Mouse (Mus musculus) neural tube, embryonic 11.5 days (tissue): Measurements from ENCODE around the gene Ift74. TPM values are rescaled to one million over a fixed set of nuclear protein-coding genes. Genes with fewer than 3 reads are reported as not detected.

ENCODE experiments used
- microRNA counts: library from miRNA; unstranded; fragments of <30 nt; microRNA quantifications from one replicate; lab custom pipeline; 2015
- microRNA-seq: library from miRNA; unstranded; fragments of <30 nt; microRNA quantifications from one replicate; pipeline ENCODE4, GENCODE M21; 2016
- polyA plus RNA-seq: library from polyadenylated mRNA; unstranded; fragments of >200 nt; fragmentation: Nextera tagmentation; extraction: Ambion mirVana; gene quantifications from 2 replicates; pipeline ENCODE4 v1.2.1, GENCODE M21; 2014

Gene Ift74
- polyA plus RNA-seq, 1 experiment from 2014 or later = 57.2 TPM

MicroRNA genes within 50 kb of the gene (microRNA counts, 519-probe panel; counts per million panel counts)
- microRNA mmu-miR-872 (lab: Ali Mortazavi, UCI) = 4,437 counts per million, percentile 82 among the panel's probes with 10 or more counts

Small RNA genes within 50 kb of the gene (microRNA-seq; reads per million reads assigned to microRNA genes)
- gene Mir872 = 3,188 reads per million, percentile 87 among the genes with 10 or more reads in this experiment

Other genes with a start within 250 kb of the Ift74 start
- gene Gm10306, start 57.9 kb upstream of the Ift74 start, polyA plus RNA-seq = not detected in 2 replicates
- 25.8 and 29.5 TPM in 2 replicates for gene Caap1, start 57.7 kb upstream of the Ift74 start, polyA plus RNA-seq
- 97.4 and 99.0 TPM in 2 replicates for gene Plaa, start 11.2 kb upstream of the Ift74 start, polyA plus RNA-seq
- gene Lrrc19, start 35.7 kb downstream of the Ift74 start, polyA plus RNA-seq = 0.64 and 0.89 TPM in 2 replicates
- 8.7 and 10.1 TPM in 2 replicates for gene Tek, start 124.8 kb downstream of the Ift74 start, polyA plus RNA-seq